Mouse (Mus musculus) liver, adult 2 months (tissue): ENCODE measurements around the gene Rab15.

Source experiments
- CTCF ChIP-seq: fragments of 200-500 bp; IDR thresholded peaks from 2 replicates; pipeline ENCODE4 v1.5.1; 2011; ENCODE audit warnings: low read depth, low read length, control low read depth
- POLR2A ChIP-seq: fragments of 200-500 bp; IDR thresholded peaks from 2 replicates; pipeline ENCODE4 v1.6.1; 2011; ENCODE audit warnings: low read length, control low read depth; ENCODE audit not compliant: insufficient read depth; ENCODE audit errors: extremely low read depth

- TF ChIP-seq CTCF (no peak), POLR2A (no peak)
Measured at GRCm38 (mm10) chr12:76807796-76808195, 14.9 kb downstream of the Rab15 start.
